Mouse (Mus musculus) left cerebral cortex, postnatal 10 days (tissue): Measurements from ENCODE around the gene Krt9. TPM values are rescaled to one million over a fixed set of nuclear protein-coding genes. Genes with fewer than 3 reads are reported as not detected.

ENCODE experiments used
- DNase-seq, 2 experiments: peaks; one replicate each; pipeline ENCODE4 v3.0.0; 2021 to 2022; ENCODE audit warnings: low spot score in 2 of 2, mixed read lengths in 1 of 2; ENCODE audit errors: extremely low spot score in 1 of 2
- intact Hi-C: fragments of 180-260 bp; cut with DNase I; formaldehyde crosslinking; loops from one replicate; pipeline ENCODE4 v1.15.1; 2025
- total RNA-seq, 2 experiments: library from RNA; stranded (reverse); gene quantifications; 2 replicates each; pipeline ENCODE4 v1.2.3; 2021

The Krt9 gene
- total RNA-seq, 2 experiments from 2014 or later: 1.7 to 2.2 TPM

DNA sequence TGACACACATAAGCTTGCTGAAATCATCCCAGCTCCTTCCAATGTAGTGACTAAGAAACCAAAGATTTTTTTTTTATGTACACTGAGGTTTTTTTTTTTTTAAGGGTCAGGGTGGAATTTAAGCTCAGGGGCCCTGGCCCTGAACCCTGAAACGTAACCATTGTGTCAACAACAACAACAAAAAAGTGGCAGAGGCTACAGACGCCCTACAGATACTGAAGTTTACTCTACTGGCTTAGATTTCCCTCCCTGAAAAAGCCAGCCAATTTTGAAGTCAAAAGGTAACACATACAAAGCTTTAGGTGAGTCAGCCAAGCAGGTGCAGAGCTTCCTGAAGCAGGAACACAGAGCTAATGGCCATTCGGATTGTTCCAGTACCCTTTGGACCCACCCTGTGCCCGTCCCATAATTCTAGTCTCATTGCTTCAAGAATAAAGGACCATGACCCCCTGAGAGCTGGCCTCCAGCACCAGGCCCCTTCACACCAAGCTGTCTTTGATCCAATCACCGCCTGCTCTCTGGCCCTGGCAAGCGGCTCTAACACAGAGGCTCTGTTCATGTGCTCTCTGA is 35.1 kb downstream of the Krt9 start:
- no peak for DNase-seq
- intact Hi-C loops: no loop called here

DNA sequence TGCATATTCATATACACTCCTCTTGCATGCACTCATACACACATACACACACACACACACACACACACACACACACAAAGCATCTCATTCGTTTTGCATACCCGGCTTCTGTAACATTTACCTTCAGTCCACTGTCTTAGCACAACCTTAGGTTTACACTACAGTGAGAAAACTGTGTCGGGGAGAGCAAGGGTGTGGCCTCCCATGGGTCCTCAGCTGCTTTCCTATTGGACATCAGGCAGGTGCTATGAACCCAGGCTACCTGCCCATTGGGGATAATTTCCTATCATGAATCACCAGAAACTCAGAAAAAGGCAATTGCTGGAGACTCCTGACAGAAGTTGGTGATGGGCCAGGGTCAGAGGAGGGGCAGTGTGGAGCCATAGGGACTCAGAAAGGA is 35.7 kb downstream of the Krt9 start:
- intact Hi-C loops: no loop called here
- no peak for DNase-seq

DNA sequence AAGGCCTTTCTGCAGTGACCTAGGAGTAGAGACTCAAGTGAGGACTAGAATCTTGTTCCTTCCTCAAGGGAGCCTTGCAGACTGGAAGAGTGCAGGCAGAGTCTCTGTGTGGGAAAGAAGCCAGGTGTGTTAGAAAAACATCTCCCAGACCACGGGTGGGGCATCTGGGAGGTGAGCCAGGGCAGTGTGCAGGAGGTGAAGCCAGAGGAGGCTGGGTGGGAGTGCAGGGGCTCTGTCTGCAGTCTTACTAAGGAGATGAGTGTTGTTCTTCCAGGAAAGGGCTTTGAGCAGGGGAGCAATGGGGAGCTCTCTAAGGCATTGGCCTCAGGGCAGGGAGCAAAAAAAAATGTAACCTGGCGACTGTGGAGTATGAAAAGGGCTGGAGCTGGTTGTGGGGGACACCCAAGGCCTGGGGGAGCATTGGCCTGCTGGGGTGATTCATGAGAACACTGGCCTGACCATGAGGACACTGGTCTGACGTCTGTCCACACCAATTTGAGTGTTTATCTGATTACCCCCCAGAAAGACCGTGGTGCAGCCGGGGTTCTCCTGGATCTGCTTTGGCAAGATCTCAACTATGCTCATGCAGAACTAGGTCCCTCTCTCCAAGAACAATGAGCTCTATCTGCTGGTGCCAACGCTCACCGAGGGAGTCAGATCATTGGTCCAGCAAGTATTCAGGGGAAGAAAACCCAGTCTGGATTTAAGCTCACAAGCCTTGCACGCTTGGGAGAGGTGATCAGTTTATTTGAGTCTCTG is 37.4 kb downstream of the Krt9 start:
- intact Hi-C loops: no loop called here
- no peak for DNase-seq

DNA sequence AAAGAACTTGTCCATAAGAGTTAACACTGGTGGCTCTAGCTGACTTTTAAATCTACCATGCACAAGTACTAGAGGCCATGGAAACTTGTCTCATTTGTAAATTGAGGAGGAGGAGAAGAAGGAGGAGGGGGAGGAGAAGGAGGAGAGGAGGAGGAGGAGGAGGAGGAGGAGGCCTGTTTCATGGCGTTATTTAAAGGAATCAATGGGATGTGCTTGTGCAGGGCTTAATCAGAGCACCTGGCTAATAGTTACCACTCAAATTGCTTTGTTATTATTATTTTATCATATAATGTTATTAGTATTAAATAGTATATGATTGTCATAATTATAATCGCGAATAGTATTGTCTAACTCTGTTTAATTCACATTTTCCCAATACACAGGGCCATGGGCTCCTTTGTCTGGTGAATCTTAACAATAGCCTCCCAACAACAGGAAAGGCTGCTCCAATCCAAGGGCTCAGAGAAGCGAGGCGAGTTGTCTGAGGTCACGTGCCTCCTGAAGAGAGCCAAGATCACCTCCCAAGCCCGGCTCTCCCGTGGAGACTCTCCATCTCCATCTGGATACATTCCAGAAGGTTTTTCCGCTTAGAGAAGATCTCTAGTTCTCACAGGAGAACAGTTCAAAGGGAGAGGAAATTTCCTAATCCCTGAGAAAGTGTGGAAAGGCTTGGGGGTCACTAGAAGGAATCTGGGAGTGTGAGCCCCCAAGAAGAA is 44.3 kb downstream of the Krt9 start, which contains the start of gene Krt19:
Krt19 (minus strand) TSS at position 51 of the 716 bp plus-strand sequence.
- intact Hi-C loops: no loop called here

DNA sequence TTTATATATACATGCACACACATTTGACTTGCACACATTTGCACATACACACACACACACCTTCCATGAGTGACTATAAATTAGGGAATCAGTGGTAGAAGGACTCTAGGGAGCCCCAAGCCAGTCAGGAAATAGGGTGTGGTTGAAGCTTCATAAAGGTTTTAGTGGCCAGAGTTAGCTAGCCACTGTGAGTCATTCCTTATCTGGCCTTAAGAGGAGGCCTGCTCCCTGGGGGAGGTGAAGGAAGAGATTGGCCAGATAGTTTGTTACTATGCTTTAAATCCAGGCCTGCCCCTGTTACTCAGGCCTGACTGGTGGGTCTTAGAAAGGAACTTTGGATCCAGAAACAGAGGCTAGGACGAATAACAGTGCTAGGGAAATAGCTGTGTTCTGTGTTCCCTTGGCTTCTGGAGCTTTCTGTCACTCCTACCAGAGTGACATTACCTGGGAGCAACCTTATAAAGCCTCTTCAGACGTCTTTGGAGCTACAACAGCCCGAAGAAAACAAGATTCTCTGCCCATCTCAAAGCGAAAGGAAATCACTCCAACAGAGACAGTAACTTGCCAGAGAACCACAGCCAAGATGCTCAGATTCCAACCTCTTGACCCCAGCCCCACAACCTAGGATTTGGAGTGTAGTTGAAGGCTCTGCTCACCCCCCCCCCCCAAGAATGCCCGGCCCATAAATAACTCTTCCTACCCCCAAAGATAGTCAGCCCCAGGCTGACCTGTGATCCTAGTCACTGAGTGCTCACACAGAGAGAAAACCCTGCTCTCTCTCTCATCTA is 45.3 kb downstream of the Krt9 start:
- intact Hi-C loops: no loop called here
- no peak for DNase-seq

More for the DNA sequence above, 44.3 kb downstream of the Krt9 start, which contains the start of gene Krt19:
- DNase-seq: peak in 1 of 2 experiments; percentile 41

DNA sequence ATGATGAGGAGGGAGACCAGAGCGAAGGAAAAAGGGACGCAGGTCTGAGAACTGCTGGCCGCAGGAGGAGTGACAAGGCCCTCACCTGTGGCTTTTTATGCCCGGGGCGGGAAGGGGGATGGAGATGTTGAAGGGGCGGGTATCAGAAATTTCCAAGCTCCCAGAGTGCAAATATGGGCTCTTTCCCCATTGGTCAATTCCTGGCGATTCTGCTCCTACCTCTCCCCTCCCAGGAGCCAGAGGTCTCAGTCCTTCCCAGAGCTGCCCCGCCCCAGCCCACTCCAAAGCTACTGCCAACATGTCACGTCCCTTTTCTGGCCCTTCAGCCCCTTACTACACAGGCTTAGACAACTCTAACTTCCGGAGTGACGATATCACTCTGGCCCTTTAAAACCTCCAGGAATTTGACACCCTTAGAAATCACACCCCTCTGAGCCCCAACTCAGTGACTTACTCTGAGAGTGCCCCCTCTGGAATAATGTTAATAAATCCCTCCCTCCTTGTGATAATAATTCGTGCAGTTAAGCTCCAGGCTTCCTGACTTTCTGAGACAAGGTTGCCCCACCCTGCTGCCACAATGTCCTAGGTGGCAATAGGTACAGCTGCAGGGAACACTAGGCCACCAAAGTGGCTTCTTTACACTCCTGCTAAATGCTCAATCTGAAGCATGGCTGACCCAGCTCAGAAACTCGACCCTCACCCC is 47.0 kb downstream of the Krt9 start:
- no peak for DNase-seq
- intact Hi-C loops: no loop called here

DNA sequence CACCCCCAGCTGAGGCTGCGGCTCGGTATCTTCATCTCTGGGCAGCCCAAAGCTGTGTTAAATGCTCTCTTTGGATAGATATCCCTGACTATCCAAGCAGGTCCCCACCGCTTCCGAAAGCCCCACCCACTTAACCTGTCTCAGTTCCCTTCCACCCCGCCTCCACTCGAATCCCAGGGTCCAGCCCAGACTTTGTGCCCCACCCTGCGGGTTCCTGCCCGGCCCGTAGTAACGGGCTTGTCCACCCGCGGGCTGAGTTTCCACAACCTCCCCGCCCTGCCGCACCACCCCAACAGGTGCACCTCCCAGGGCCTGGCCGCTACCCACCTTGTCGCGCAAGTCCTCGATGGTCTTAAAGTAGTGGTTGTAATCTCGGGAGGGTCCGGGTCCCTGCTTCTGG is 47.9 kb downstream of the Krt9 start:
- DNase-seq: no peak
- intact Hi-C loops: no loop called here

DNA sequence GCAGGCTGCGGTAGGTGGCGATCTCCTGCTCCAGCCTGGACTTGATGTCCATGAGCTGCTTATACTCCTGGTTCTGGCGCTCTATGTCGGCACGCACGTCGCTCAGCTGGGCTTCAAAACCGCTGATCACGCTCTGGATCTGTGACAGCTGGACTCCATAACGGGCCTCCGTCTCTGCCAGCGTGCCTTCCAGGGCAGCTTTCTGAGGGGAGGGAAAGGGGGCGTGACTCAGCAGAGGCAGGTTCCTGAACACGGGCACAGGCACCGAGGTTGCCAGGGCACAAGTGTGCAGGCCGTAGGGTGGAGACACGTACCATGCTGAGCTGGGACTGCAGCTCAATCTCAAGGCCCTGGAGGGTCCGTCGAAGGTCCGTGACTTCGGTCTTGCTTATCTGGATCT is 52.1 kb downstream of the Krt9 start:
- intact Hi-C loops: no loop called here
- no peak for DNase-seq

DNA sequence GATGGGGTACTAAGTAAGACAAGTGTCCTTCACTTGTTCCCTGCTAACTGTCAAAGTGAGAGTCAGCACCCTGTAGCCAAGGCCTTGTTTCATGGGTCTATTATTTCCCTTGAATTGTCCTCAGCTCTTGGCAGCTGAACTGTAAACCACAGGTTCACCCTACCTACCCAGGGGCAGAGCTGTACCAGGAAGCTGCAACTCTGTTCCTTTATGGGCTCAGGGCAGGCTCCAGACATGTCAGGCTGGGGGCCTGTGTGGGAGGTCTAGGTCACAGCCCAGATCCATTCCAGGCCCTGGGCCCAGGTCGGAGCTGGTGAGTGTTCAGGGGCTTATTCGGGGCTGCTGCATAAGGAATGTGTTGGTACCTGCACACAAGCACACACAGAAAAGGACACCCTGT is 53.7 kb downstream of the Krt9 start:
- DNase-seq: no peak
- intact Hi-C loops: no loop called here

DNA sequence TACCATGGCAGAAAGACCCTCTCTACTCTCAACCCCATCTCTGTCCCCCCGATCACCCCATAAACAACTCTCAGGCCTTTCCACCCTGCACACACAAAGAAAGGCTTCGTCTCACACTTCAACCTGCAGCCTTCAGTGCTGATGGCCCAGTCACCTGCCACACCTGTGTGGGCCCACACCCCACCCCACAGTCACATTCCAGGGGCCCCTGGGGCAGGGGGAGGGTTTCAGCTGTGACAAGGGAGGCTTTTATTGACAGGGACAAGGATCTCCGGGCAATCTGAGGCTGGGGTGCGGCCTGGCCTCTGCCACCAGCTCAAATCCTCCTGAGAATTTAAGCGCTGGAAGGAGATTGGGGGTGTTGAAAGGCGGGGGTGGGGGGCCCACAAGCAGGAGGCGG is 54.2 kb downstream of the Krt9 start:
- intact Hi-C loops: no loop called here
- no peak for DNase-seq

DNA sequence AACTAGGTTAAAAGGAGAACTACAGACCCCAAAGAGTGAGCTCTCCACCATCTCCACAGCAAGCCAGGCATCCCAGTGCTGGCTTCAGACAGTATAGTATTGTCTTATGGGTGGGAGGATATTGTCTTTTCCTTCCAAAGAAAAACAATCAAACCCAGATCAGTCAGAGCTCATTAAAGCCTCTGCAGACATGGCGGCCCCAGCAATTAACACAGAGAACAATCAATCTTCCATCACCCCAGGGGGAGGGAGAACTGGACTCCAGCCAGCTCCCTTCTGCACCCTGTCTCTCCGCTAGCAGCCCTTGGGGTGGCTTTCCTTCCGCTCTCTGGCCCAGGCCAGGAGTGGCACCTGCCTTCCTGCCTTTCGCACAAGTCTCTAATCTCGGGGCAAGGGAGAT is 55.4 kb downstream of the Krt9 start:
- intact Hi-C loops: no loop called here
- peak in 1 of 2 experiments; percentile 39 for DNase-seq

Other genes with a start within 250 kb of the Krt9 start
- not detected for gene Krtap9-5, start 244.8 kb downstream of the Krt9 start, total RNA-seq
- gene Krtap29-1, start 214.2 kb downstream of the Krt9 start, total RNA-seq: not detected
- not detected for gene Krtap16-1, start 206.6 kb downstream of the Krt9 start, total RNA-seq
- gene Krtap17-1, start 199.3 kb downstream of the Krt9 start, total RNA-seq: not detected
- gene Krt33a, start 177.0 kb downstream of the Krt9 start, total RNA-seq: not detected
- gene Krt33b, start 163.4 kb downstream of the Krt9 start, total RNA-seq: not detected
- not detected for gene Krt34, start 151.7 kb downstream of the Krt9 start, total RNA-seq
- not detected for gene Krt31, start 142.7 kb downstream of the Krt9 start, total RNA-seq
- not detected for gene Krt32, start 105.0 kb downstream of the Krt9 start, total RNA-seq
- not detected for gene Krt35, start 97.0 kb downstream of the Krt9 start, total RNA-seq
- not detected for gene Krt36, start 87.6 kb downstream of the Krt9 start, total RNA-seq
- gene Krt13, start 71.7 kb downstream of the Krt9 start, total RNA-seq: not detected
- gene Krt15, start 57.3 kb downstream of the Krt9 start, total RNA-seq: not detected
- gene Krt19, start 44.6 kb downstream of the Krt9 start, total RNA-seq: 1 to 10 TPM in 1 of 2 experiments, under 1 TPM in 1; 0.73 to 1.1 TPM
- not detected for gene Krt14, start 14.3 kb upstream of the Krt9 start, total RNA-seq
- gene Krt16, start 55.7 kb upstream of the Krt9 start, total RNA-seq: not detected
- gene Krt17, start 67.8 kb upstream of the Krt9 start, total RNA-seq: not detected
- not detected for gene Krt42, start 76.6 kb upstream of the Krt9 start, total RNA-seq
- 100 to 1,000 TPM; 770 to 774 TPM for gene Eif1, start 126.6 kb upstream of the Krt9 start, total RNA-seq
- gene Gast, start 141.2 kb upstream of the Krt9 start, total RNA-seq: not detected
- 100 to 1,000 TPM; 109 to 139 TPM for gene Hap1, start 162.9 kb upstream of the Krt9 start, total RNA-seq
- gene Jup, start 204.5 kb upstream of the Krt9 start, total RNA-seq: 10 to 100 TPM; 46.3 to 49.9 TPM
- gene P3h4, start 221.6 kb upstream of the Krt9 start, total RNA-seq: 1 to 10 TPM; 6.7 to 7.1 TPM
- 10 to 100 TPM; 12.2 to 13.1 TPM for gene Fkbp10, start 222.5 kb upstream of the Krt9 start, total RNA-seq
- gene Nt5c3b, start 248.6 kb upstream of the Krt9 start, total RNA-seq: 10 to 100 TPM; 71.4 to 77.1 TPM
- 1 to 10 TPM; 1.6 to 1.9 TPM for gene Klhl10, start 248.7 kb upstream of the Krt9 start, total RNA-seq